28 mouse cellular contexts compared by ENCODE assay signal in genomic region chr2:17978706-17979105, GRCm38 (mm10). TPM values are rescaled to one million over a fixed set of nuclear protein-coding genes. Genes with fewer than 3 reads are reported as not detected.
A peak's percentile ranks its signal among the peaks of the same experiment; 100 is the strongest.
DNase-seq lines count a peak whose midpoint lies in the region; ATAC-seq and TF ChIP-seq lines count a peak whose summit lies in the region.
"Had no signal": no experiment of that assay in that cellular context is flagged by ENCODE, and none has a peak within 500 bp of the region (broad histone marks: within the 10 kb centered on the region; RNA-seq: fewer than 3 reads in every experiment).

No protein-coding gene starts in this region.

- peak overlapping the region; percentile 80 for H3K27ac ChIP-seq in ES-Bruce4 (ENCODE audit: insufficient read depth, low read length)
- no peak overlapping the region for H3K27ac ChIP-seq in forebrain, embryonic 13.5 days
- H3K27ac ChIP-seq: embryonic facial prominence, embryonic 10.5 days; embryonic facial prominence, embryonic 12.5 days had no signal

- no peak for TF ChIP-seq CTCF in ES-Bruce4 (IDR thresholded peaks at IDR 0.05; ENCODE audit: low read depth, low read length)

- H3K9me3 ChIP-seq in ES-Bruce4 (replicated peaks; ENCODE audit: control insufficient read depth, insufficient read depth, low read length, poor library complexity, severe bottlenecking): peaks cover 44% of the 10 kb centered on the region
- no peaks in the 10 kb centered on the region for H3K9me3 ChIP-seq in forebrain, embryonic 13.5 days (replicated peaks)
- H3K9me3 ChIP-seq: embryonic facial prominence, embryonic 10.5 days; embryonic facial prominence, embryonic 12.5 days; G1E had no signal

- H3K36me3 ChIP-seq in ES-Bruce4 (ENCODE audit: control insufficient read depth, insufficient read depth, low read length, poor library complexity, severe bottlenecking): no peaks in the 10 kb centered on the region
- H3K36me3 ChIP-seq in forebrain, embryonic 13.5 days (ENCODE audit: poor library complexity, severe bottlenecking): no peaks in the 10 kb centered on the region
- H3K36me3 ChIP-seq: embryonic facial prominence, embryonic 10.5 days; embryonic facial prominence, embryonic 12.5 days; G1E had no signal

- no peak overlapping the region for H3K4me2 ChIP-seq in forebrain, embryonic 13.5 days
- H3K4me2 ChIP-seq: embryonic facial prominence, embryonic 12.5 days had no signal

- no peak overlapping the region for H3K4me3 ChIP-seq in ES-Bruce4 (ENCODE audit: low read depth, low read length)
- H3K4me3 ChIP-seq in forebrain, embryonic 13.5 days: no peak overlapping the region
- H3K4me3 ChIP-seq: embryonic facial prominence, embryonic 10.5 days; embryonic facial prominence, embryonic 12.5 days had no signal

- H3K4me1 ChIP-seq in ES-Bruce4 (ENCODE audit: control insufficient read depth, insufficient read depth, low read length): no peaks in the 10 kb centered on the region
- H3K4me1 ChIP-seq in forebrain, embryonic 13.5 days: no peaks in the 10 kb centered on the region

- ATAC-seq in forebrain, embryonic 13.5 days: no peak
- ATAC-seq: activated CD4-positive, CD25-positive, alpha-beta regulatory T cell, adult 4 months; CD4-positive, CD25-positive, alpha-beta regulatory T cell, adult 4 months; forebrain, embryonic 14.5 days; forebrain, embryonic 16.5 days; Patski had no signal

- H3K9ac ChIP-seq in ES-Bruce4 (ENCODE audit: low read depth, poor library complexity, severe bottlenecking): no peak overlapping the region
- no peak overlapping the region for H3K9ac ChIP-seq in forebrain, embryonic 13.5 days
- H3K9ac ChIP-seq: embryonic facial prominence, embryonic 12.5 days had no signal

- peak; percentile 50 for DNase-seq in heart, adult 11 months
- DNase-seq in heart, adult 9 months (ENCODE audit: low spot score in 2 of 2): no peak
- DNase-seq in R1 (ENCODE audit: low read depth, low spot score): peak; percentile 84
- DNase-seq in testis, postnatal 10 days (ENCODE audit: low spot score): no peak
- DNase-seq: adrenal gland, adult 8-10 months; adrenal gland, postnatal 14 days; adrenal gland, postnatal 36 days; B cell, adult 2 months; cerebellum, adult 11-12 months; cerebellum, adult 2 months; cerebellum, adult 9-10 months; cerebellum, postnatal 10 days; cerebellum, postnatal 25 days had no signal

- H3K27me3 ChIP-seq in ES-Bruce4 (ENCODE audit: control insufficient read depth, insufficient read depth, low read length, poor library complexity, severe bottlenecking): no peaks in the 10 kb centered on the region
- H3K27me3 ChIP-seq in forebrain, embryonic 13.5 days: no peaks in the 10 kb centered on the region
- H3K27me3 ChIP-seq: CH12.LX; embryonic facial prominence, embryonic 12.5 days; Patski had no signal

- no peak for TF ChIP-seq POLR2A in ES-Bruce4 (IDR thresholded peaks at IDR 0.05; ENCODE audit: insufficient read depth, low read length)

- 96% methylated on average over 6 of the region's 6 CpGs for WGBS in forebrain, embryonic 13.5 days

- TF ChIP-seq EP300 in ES-Bruce4 (IDR thresholded peaks at IDR 0.05; ENCODE audit: insufficient read depth, low read depth, low read length): no peak

RNA-seq across cellular contexts. Expression of gene H2al2a, which starts 18.1 kb away (rescaled TPM):
- not detected in 2 replicates for polyA plus RNA-seq in ES-Bruce4 (2011; ENCODE audit: insufficient read depth, insufficient read length, low read depth, missing spikeins)
- not detected in 2 replicates for polyA plus RNA-seq in forebrain, embryonic 13.5 days (2015; fragmentation: Nextera tagmentation; extraction: Ambion mirVana)
- polyA plus RNA-seq: activated CD4-positive, CD25-positive, alpha-beta regulatory T cell, adult 4 months; CD4-positive, CD25-positive, alpha-beta regulatory T cell, adult 4 months; cerebellum, adult 2 months; cortical plate, adult 2 months; embryonic facial prominence, embryonic 10.5 days; embryonic facial prominence, embryonic 12.5 days; embryonic facial prominence, embryonic 14.5 days; forebrain, embryonic 11.5 days; forebrain, embryonic 14.5 days; forebrain, embryonic 16.5 days; frontal cortex, adult 2 months; G1E; Patski had no signal

RNA-seq across cellular contexts. Expression of gene A930004D18Rik, which starts 58.8 kb away (rescaled TPM):
- 0.31 and 0.67 TPM in 2 replicates for polyA plus RNA-seq in ES-Bruce4 (2011; ENCODE audit: insufficient read depth, insufficient read length, low read depth, missing spikeins)
- 16.2 and 20.3 TPM in 2 replicates for polyA plus RNA-seq in forebrain, embryonic 13.5 days (2015; fragmentation: Nextera tagmentation; extraction: Ambion mirVana)

Comparison
In these comparisons a context has a peak if more than half of its experiments do, and no peak if none do; other contexts are left out.
1. DNase-seq: peak in heart, adult 11 months (single experiment) and R1 (single experiment); none in heart, adult 9 months (0 of 2) and testis, postnatal 10 days (single experiment).
2. RNA of gene A930004D18Rik, which starts 58.8 kb away (polyA plus RNA-seq): 16.2 to 20.3 TPM in forebrain, embryonic 13.5 days; 0.31 to 0.67 TPM in ES-Bruce4; every median in the first group is over 10 times any median in the second.